Mouse (Mus musculus) ES-E14 (cell line): Measurements from ENCODE around the gene Isl1.

ENCODE experiments used
- CHD2 ChIP-seq: IDR thresholded peaks from 2 replicates; pipeline ENCODE4 v1.6.1; 2014; ENCODE audit warnings: mild to moderate bottlenecking, low read depth, low read length, inconsistent platforms
- HCFC1 ChIP-seq: IDR thresholded peaks from 2 replicates; pipeline ENCODE4 v1.6.1; 2012; ENCODE audit warnings: low read length, inconsistent platforms, borderline replicate concordance; ENCODE audit not compliant: insufficient read depth
- MAFK ChIP-seq: IDR thresholded peaks from 2 replicates; pipeline ENCODE4 v1.6.1; 2014; ENCODE audit warnings: mild to moderate bottlenecking, low read depth, low read length, inconsistent platforms; ENCODE audit not compliant: insufficient read depth
- ZC3H11A ChIP-seq: IDR thresholded peaks from 2 replicates; pipeline ENCODE4 v1.6.1; 2012; ENCODE audit warnings: low read depth, mild to moderate bottlenecking, inconsistent platforms, low read length, borderline replicate concordance
- ZNF384 ChIP-seq: IDR thresholded peaks from 2 replicates; pipeline ENCODE4 v1.6.1; 2012; ENCODE audit warnings: low read depth, low read length, inconsistent platforms

DNA sequence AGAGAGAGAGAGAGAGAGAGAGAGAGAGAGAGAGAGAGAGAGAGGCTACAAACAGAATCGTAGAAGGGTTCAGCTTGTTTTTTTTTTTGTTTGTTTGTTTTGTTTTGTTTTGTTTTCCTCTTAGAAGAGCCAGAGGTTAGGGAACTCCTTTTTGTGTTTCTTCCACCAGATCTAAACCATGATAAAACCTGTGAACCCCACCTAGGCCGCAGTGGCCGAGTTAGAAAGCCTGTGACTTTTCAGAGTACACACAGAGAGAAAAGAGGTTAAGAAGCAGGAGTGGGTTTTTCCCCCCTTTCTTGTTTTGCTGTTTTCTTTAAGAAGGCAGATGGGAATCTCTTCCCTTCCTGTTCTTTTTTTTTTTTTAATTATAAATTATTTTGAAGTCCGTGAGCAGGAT, 1.5 kb upstream of the Isl1 start:
- no peak for TF ChIP-seq CHD2
- no peak for TF ChIP-seq MAFK
- TF ChIP-seq ZC3H11A = no peak
- no peak for TF ChIP-seq HCFC1
- TF ChIP-seq ZNF384 = no peak
